21 mouse cellular contexts compared by ENCODE assay signal in the genomic region with DNA sequence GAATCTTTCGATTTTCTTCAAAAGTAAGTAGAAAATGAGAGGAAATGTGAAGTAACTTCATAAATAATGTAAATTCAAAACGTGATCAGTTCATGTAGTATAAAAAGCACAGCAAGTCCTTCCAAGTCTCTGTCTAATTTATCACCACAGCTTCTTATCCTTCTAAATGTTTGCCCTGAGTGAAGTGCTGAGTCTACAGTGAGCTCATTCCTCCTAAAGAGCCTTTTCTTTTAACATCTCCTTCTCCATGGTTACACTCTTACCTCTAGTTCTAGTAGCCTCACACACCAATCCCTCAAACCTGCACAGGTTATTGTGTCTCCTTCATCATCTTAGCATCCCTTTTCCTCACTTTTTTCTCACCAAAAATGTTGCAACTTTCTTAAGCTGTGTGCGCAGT.
A peak's percentile ranks its signal among the peaks of the same experiment; 100 is the strongest.
DNase-seq lines count a peak whose midpoint lies in the region; ATAC-seq and TF ChIP-seq lines count a peak whose summit lies in the region.
"Had no signal": no experiment of that assay in that cellular context is flagged by ENCODE, and none has a peak within 500 bp of the region (broad histone marks: within the 10 kb centered on the region; RNA-seq: fewer than 3 reads in every experiment).

No protein-coding gene starts in this region.

- no peak overlapping the region for H3K4me2 ChIP-seq in lung, embryonic 14.5 days
- H3K4me2 ChIP-seq in lung, embryonic 15.5 days: no peak overlapping the region
- no peak overlapping the region for H3K4me2 ChIP-seq in lung, postnatal 0 days (replicated peaks; ENCODE audit: low read depth, low read length)
- no peak overlapping the region for H3K4me2 ChIP-seq in lung, embryonic 16.5 days (ENCODE audit: low read depth, low read length)

- no peak overlapping the region for H3K27ac ChIP-seq in lung, embryonic 14.5 days (ENCODE audit: low read depth)
- H3K27ac ChIP-seq in lung, embryonic 15.5 days: peak overlapping the region; percentile 29; the same call in 1 of the 2 replicates
- H3K27ac ChIP-seq in lung, postnatal 0 days (ENCODE audit: low read length): no peak overlapping the region
- H3K27ac ChIP-seq in lung, embryonic 16.5 days (ENCODE audit: low read length): no peak overlapping the region

- peak; percentile 24 for DNase-seq in lung, embryonic 14.5 days
- DNase-seq in lung, adult 18-20 months: no peak
- DNase-seq in lung, postnatal 0 days (ENCODE audit: low spot score): no peak
- no peak for DNase-seq in lung, postnatal 25 days (ENCODE audit: low spot score)
- DNase-seq: adrenal gland, adult 2 months; adrenal gland, adult 8-10 months; adrenal gland, postnatal 10 days; adrenal gland, postnatal 14 days; adrenal gland, postnatal 25 days; adrenal gland, postnatal 36 days; B cell, adult 2 months; cerebellum, adult 11 months; cerebellum, adult 11-12 months; cerebellum, adult 18-20 months had no signal

- no peaks in the 10 kb centered on the region for H3K27me3 ChIP-seq in lung, embryonic 14.5 days (ENCODE audit: insufficient read depth, low read length)
- no peaks in the 10 kb centered on the region for H3K27me3 ChIP-seq in lung, embryonic 15.5 days
- no peaks in the 10 kb centered on the region for H3K27me3 ChIP-seq in lung, postnatal 0 days (replicated peaks; ENCODE audit: insufficient read depth, low read length)
- H3K27me3 ChIP-seq in lung, embryonic 16.5 days (ENCODE audit: control insufficient read depth, insufficient read depth, low read depth, low read length): no peaks in the 10 kb centered on the region
- H3K27me3 ChIP-seq: CH12.LX, Patski had no signal

- TF ChIP-seq EP300 in lung, postnatal 0 days (IDR thresholded peaks at IDR 0.05): no peak

- ATAC-seq in lung, embryonic 14.5 days (ENCODE audit: insufficient read depth): peak; percentile 54; the same call in 1 of the 2 replicates
- no peak; the same call in 1 of the 2 replicates for ATAC-seq in lung, embryonic 15.5 days (ENCODE audit: borderline replicate concordance, extremely low read depth, low FRiP score, low TSS enrichment)
- ATAC-seq in lung, postnatal 0 days: no peak
- ATAC-seq in lung, embryonic 16.5 days (ENCODE audit: low read depth): 0 out of 2 replicates have a peak, but pooled peaks have one; percentile 59
- ATAC-seq: activated CD4-positive, CD25-positive, alpha-beta regulatory T cell, adult 4 months; CD4-positive, CD25-positive, alpha-beta regulatory T cell, adult 4 months; Patski had no signal

- peaks cover 4% of the 10 kb centered on the region; the same call in 1 of the 2 replicates for H3K4me1 ChIP-seq in lung, embryonic 14.5 days (ENCODE audit: insufficient read depth)
- H3K4me1 ChIP-seq in lung, embryonic 15.5 days: peaks cover 4% of the 10 kb centered on the region
- H3K4me1 ChIP-seq in lung, postnatal 0 days (ENCODE audit: insufficient read depth, low read depth, low read length): no peaks in the 10 kb centered on the region
- no peaks in the 10 kb centered on the region for H3K4me1 ChIP-seq in lung, embryonic 16.5 days (replicated peaks; ENCODE audit: control insufficient read depth, insufficient read depth, low read length)

- 50% methylated on average over 3 of the region's 3 CpGs for WGBS in lung, embryonic 14.5 days
- 42% methylated on average over 3 of the region's 3 CpGs for WGBS in lung, embryonic 15.5 days
- WGBS in lung, postnatal 0 days: 45% methylated on average over 3 of the region's 3 CpGs
- whole genome bisulfite sequencing in lung, embryonic 16.5 days: 50% methylated on average over 3 of the region's 3 CpGs

- TF ChIP-seq CTCF in lung, embryonic 14.5 days (IDR thresholded peaks at IDR 0.05; ENCODE audit: low read depth): no peak
- TF ChIP-seq CTCF in lung, postnatal 0 days (IDR thresholded peaks at IDR 0.05): no peak

- H3K9me3 ChIP-seq in lung, embryonic 14.5 days (ENCODE audit: low read depth, low read length): no peaks in the 10 kb centered on the region
- no peaks in the 10 kb centered on the region for H3K9me3 ChIP-seq in lung, embryonic 15.5 days
- no peaks in the 10 kb centered on the region for H3K9me3 ChIP-seq in lung, postnatal 0 days (ENCODE audit: low read length)
- no peaks in the 10 kb centered on the region for H3K9me3 ChIP-seq in lung, embryonic 16.5 days (ENCODE audit: control insufficient read depth, low read length)
- H3K9me3 ChIP-seq: G1E had no signal

- H3K4me3 ChIP-seq in lung, embryonic 14.5 days (ENCODE audit: low read depth, low read length): no peak overlapping the region
- H3K4me3 ChIP-seq in lung, embryonic 15.5 days: no peak overlapping the region
- no peak overlapping the region for H3K4me3 ChIP-seq in lung, postnatal 0 days (ENCODE audit: low read depth, low read length)
- H3K4me3 ChIP-seq in lung, embryonic 16.5 days (ENCODE audit: low read length): no peak overlapping the region

- H3K9ac ChIP-seq in lung, embryonic 14.5 days: no peak overlapping the region
- no peak overlapping the region for H3K9ac ChIP-seq in lung, embryonic 15.5 days
- H3K9ac ChIP-seq in lung, postnatal 0 days (replicated peaks; ENCODE audit: low read depth): no peak overlapping the region
- H3K9ac ChIP-seq in lung, embryonic 16.5 days (ENCODE audit: low read length): no peak overlapping the region

- H3K36me3 ChIP-seq in lung, embryonic 14.5 days (ENCODE audit: insufficient read depth): no peaks in the 10 kb centered on the region
- no peaks in the 10 kb centered on the region for H3K36me3 ChIP-seq in lung, embryonic 15.5 days
- no peaks in the 10 kb centered on the region for H3K36me3 ChIP-seq in lung, postnatal 0 days (ENCODE audit: insufficient read depth, low read length)
- no peaks in the 10 kb centered on the region for H3K36me3 ChIP-seq in lung, embryonic 16.5 days (ENCODE audit: control insufficient read depth, insufficient read depth, low read length)
- H3K36me3 ChIP-seq: G1E had no signal

Comparison
In these comparisons a context has a peak if more than half of its experiments do, and no peak if none do; other contexts are left out.
1. ATAC-seq: peak in lung, embryonic 14.5 days (single experiment) and lung, embryonic 16.5 days (single experiment); none in lung, embryonic 15.5 days (single experiment) and lung, postnatal 0 days (single experiment).